Mouse (Mus musculus) common myeloid progenitor, adult 5-6 weeks (primary cell): ENCODE measurements around the gene Gm5415. TPM values are rescaled to one million over a fixed set of nuclear protein-coding genes. Genes with fewer than 3 reads are reported as not detected.
"Not testable (repeated sequence)": the region's sequence is repeated elsewhere in the genome, so short reads cannot be mapped to it uniquely, and the experiment has no call there.

ENCODE experiments used
- ATAC-seq: replicated peaks from 2 replicates; pipeline ENCODE4 v1.8.0; 2016; ENCODE audit warnings: low read depth, mild to moderate bottlenecking, moderate TSS enrichment, inconsistent platforms; ENCODE audit not compliant: poor library complexity, severe bottlenecking
- total RNA-seq: library from RNA; stranded (forward); fragments of 200-1000, 187-1606 nt; gene quantifications from 2 replicates; pipeline ENCODE4 v1.2.3, GENCODE M21; 2017

Gene Gm5415
- not detected in 2 replicates for total RNA-seq

GRCm38 (mm10) chr1:32547194-32547593, at the start of gene Gm5415:
TSS of gene Gm5415 (minus strand) at chr1:32547294.
- not testable (repeated sequence) for ATAC-seq

GRCm38 (mm10) chr1:32568901-32569300, 21.8 kb upstream of the Gm5415 start:
- ATAC-seq, result no peak

- ATAC-seq, result no peak
Observed at GRCm38 (mm10) chr1:32553925-32554324, 6.8 kb upstream of the Gm5415 start.

- no peak for ATAC-seq
Observed at GRCm38 (mm10) chr1:32553459-32553858, 6.4 kb upstream of the Gm5415 start.

- no peak for ATAC-seq
Observed at GRCm38 (mm10) chr1:32503381-32503780, 43.7 kb downstream of the Gm5415 start.
